Mouse (Mus musculus): Measurements from ENCODE around the gene Rassf3. TPM values are rescaled to one million over a fixed set of nuclear protein-coding genes. Genes with fewer than 3 reads are reported as not detected.

Gene Rassf3
- 2.0 and 2.1 TPM in 2 replicates for polyA plus RNA-seq (2012; rRNA removed)

GRCm38 (mm10) chr10:121476190-121476967 is at the start of gene Rassf3:
Rassf3 (minus strand) TSS chr10:121476347.
- TF ChIP-seq CTCF (IDR thresholded peaks at IDR 0.05; ENCODE audit: control insufficient read depth, insufficient read depth, insufficient replicate concordance, low read depth, low read length) (no peak), POLR2A (IDR thresholded peaks at IDR 0.05; ENCODE audit: control insufficient read depth, low read depth, low read length) (no peak; the same call in 1 of the 2 replicates)
- peaks cover 4% of the 10 kb centered on the region for H3K4me1 ChIP-seq (ENCODE audit: control insufficient read depth, insufficient read depth, low read length)
- H3K27ac ChIP-seq (ENCODE audit: control insufficient read depth, insufficient read depth, low read depth, low read length), result peak within 1 kb of the TSS; percentile 23; the same call in 1 of the 2 replicates
- no peaks in the 10 kb centered on the region for H3K36me3 ChIP-seq (ENCODE audit: control insufficient read depth, insufficient read depth, low read length)
- H3K4me3 ChIP-seq (ENCODE audit: control insufficient read depth, low read depth, low read length), result peak within 1 kb of the TSS; percentile 76
- H3K27me3 ChIP-seq (ENCODE audit: control insufficient read depth, insufficient read depth, low read length), result no peaks in the 10 kb centered on the region

GRCm38 (mm10) chr10:121520923-121521585 is 44.9 kb upstream of the Rassf3 start:
- Histone ChIP-seq H3K27ac (ENCODE audit: control insufficient read depth, insufficient read depth, low read depth, low read length) (no peak overlapping the region), H3K36me3 (ENCODE audit: control insufficient read depth, insufficient read depth, low read length) (no peaks in the 10 kb centered on the region), H3K27me3 (ENCODE audit: control insufficient read depth, insufficient read depth, low read length) (no peaks in the 10 kb centered on the region), H3K4me3 (ENCODE audit: control insufficient read depth, low read depth, low read length) (no peak overlapping the region), H3K4me1 (ENCODE audit: control insufficient read depth, insufficient read depth, low read length) (peaks cover 2% of the 10 kb centered on the region)
- TF ChIP-seq CTCF (IDR thresholded peaks at IDR 0.05; ENCODE audit: control insufficient read depth, insufficient read depth, insufficient replicate concordance, low read depth, low read length), result no peak
- TF ChIP-seq POLR2A (IDR thresholded peaks at IDR 0.05; ENCODE audit: control insufficient read depth, low read depth, low read length), result no peak

GRCm38 (mm10) chr10:121519710-121520109 is 43.6 kb upstream of the Rassf3 start:
- Histone ChIP-seq H3K4me3 (ENCODE audit: control insufficient read depth, low read depth, low read length) (no peak overlapping the region), H3K27ac (ENCODE audit: control insufficient read depth, insufficient read depth, low read depth, low read length) (no peak overlapping the region), H3K36me3 (ENCODE audit: control insufficient read depth, insufficient read depth, low read length) (no peaks in the 10 kb centered on the region), H3K27me3 (ENCODE audit: control insufficient read depth, insufficient read depth, low read length) (no peaks in the 10 kb centered on the region), H3K4me1 (ENCODE audit: control insufficient read depth, insufficient read depth, low read length) (peaks cover 4% of the 10 kb centered on the region)
- no peak for TF ChIP-seq POLR2A (IDR thresholded peaks at IDR 0.05; ENCODE audit: control insufficient read depth, low read depth, low read length)
- TF ChIP-seq CTCF (IDR thresholded peaks at IDR 0.05; ENCODE audit: control insufficient read depth, insufficient read depth, insufficient replicate concordance, low read depth, low read length), result no peak

- Histone ChIP-seq H3K27me3 (ENCODE audit: control insufficient read depth, insufficient read depth, low read length) (no peaks in the 10 kb centered on the region), H3K36me3 (ENCODE audit: control insufficient read depth, insufficient read depth, low read length) (no peaks in the 10 kb centered on the region), H3K27ac (ENCODE audit: control insufficient read depth, insufficient read depth, low read depth, low read length) (no peak overlapping the region), H3K4me1 (ENCODE audit: control insufficient read depth, insufficient read depth, low read length) (peaks cover 4% of the 10 kb centered on the region), H3K4me3 (ENCODE audit: control insufficient read depth, low read depth, low read length) (peak overlapping the region; percentile 25)
- TF ChIP-seq POLR2A (IDR thresholded peaks at IDR 0.05; ENCODE audit: control insufficient read depth, low read depth, low read length) (no peak), CTCF (IDR thresholded peaks at IDR 0.05; ENCODE audit: control insufficient read depth, insufficient read depth, insufficient replicate concordance, low read depth, low read length) (peak; percentile 83; the same call in 1 of the 2 replicates)
Measured at GRCm38 (mm10) chr10:121516008-121516600, 40.0 kb upstream of the Rassf3 start.

GRCm38 (mm10) chr10:121509751-121510643 is 33.9 kb upstream of the Rassf3 start:
- TF ChIP-seq CTCF (IDR thresholded peaks at IDR 0.05; ENCODE audit: control insufficient read depth, insufficient read depth, insufficient replicate concordance, low read depth, low read length), result no peak
- no peak for TF ChIP-seq POLR2A (IDR thresholded peaks at IDR 0.05; ENCODE audit: control insufficient read depth, low read depth, low read length)
- Histone ChIP-seq H3K4me1 (ENCODE audit: control insufficient read depth, insufficient read depth, low read length) (peaks cover 20% of the 10 kb centered on the region), H3K27ac (ENCODE audit: control insufficient read depth, insufficient read depth, low read depth, low read length) (no peak overlapping the region), H3K36me3 (ENCODE audit: control insufficient read depth, insufficient read depth, low read length) (no peaks in the 10 kb centered on the region), H3K27me3 (ENCODE audit: control insufficient read depth, insufficient read depth, low read length) (no peaks in the 10 kb centered on the region), H3K4me3 (ENCODE audit: control insufficient read depth, low read depth, low read length) (no peak overlapping the region; the same call in 1 of the 2 replicates)

- Histone ChIP-seq H3K4me1 (ENCODE audit: control insufficient read depth, insufficient read depth, low read length) (peaks cover 24% of the 10 kb centered on the region), H3K27me3 (ENCODE audit: control insufficient read depth, insufficient read depth, low read length) (no peaks in the 10 kb centered on the region), H3K4me3 (ENCODE audit: control insufficient read depth, low read depth, low read length) (no peak overlapping the region), H3K27ac (ENCODE audit: control insufficient read depth, insufficient read depth, low read depth, low read length) (no peak overlapping the region), H3K36me3 (ENCODE audit: control insufficient read depth, insufficient read depth, low read length) (no peaks in the 10 kb centered on the region)
- TF ChIP-seq CTCF (IDR thresholded peaks at IDR 0.05; ENCODE audit: control insufficient read depth, insufficient read depth, insufficient replicate concordance, low read depth, low read length), result no peak
- no peak for TF ChIP-seq POLR2A (IDR thresholded peaks at IDR 0.05; ENCODE audit: control insufficient read depth, low read depth, low read length)
Measured at GRCm38 (mm10) chr10:121507755-121508544, 31.8 kb upstream of the Rassf3 start.
